Mouse (Mus musculus): ENCODE results near the gene Apol6.

GRCm38 (mm10) chr15:77099756-77100155 is 55.2 kb downstream of the Apol6 start:
- TF ChIP-seq CTCF (IDR thresholded peaks at IDR 0.05; ENCODE audit: low read depth, low read length), result no peak
- no peak for TF ChIP-seq EP300 (IDR thresholded peaks at IDR 0.05; ENCODE audit: insufficient read depth, low read depth, low read length)
- no peak for TF ChIP-seq POLR2A (IDR thresholded peaks at IDR 0.05; ENCODE audit: insufficient read depth, low read length)
